Mouse (Mus musculus) ovary, postnatal 10 days (tissue): ENCODE measurements around the gene Zfp988.
"Not testable (repeated sequence)": the region's sequence is repeated elsewhere in the genome, so short reads cannot be mapped to it uniquely, and the experiment has no call there.

Experiments
- DNase-seq: peaks from one replicate; pipeline ENCODE4 v3.0.0; 2022; ENCODE audit warnings: low spot score

The Zfp988 gene

GRCm38 (mm10) chr4:147305436-147305835 is at the start of gene Zfp988:
Zfp988 (plus strand) TSS chr4:147305674.
- DNase-seq, result not testable (repeated sequence)

- not testable (repeated sequence) for DNase-seq
Measured at GRCm38 (mm10) chr4:147262708-147263107, 42.8 kb upstream of the Zfp988 start.

GRCm38 (mm10) chr4:147267302-147267701 is 38.2 kb upstream of the Zfp988 start:
- DNase-seq, result not testable (repeated sequence)

GRCm38 (mm10) chr4:147268735-147269134 is 36.7 kb upstream of the Zfp988 start:
- DNase-seq, result not testable (repeated sequence)

- not testable (repeated sequence) for DNase-seq
Measured at GRCm38 (mm10) chr4:147270026-147270425, 35.4 kb upstream of the Zfp988 start.

- not testable (repeated sequence) for DNase-seq
Measured at GRCm38 (mm10) chr4:147271601-147272000, 33.9 kb upstream of the Zfp988 start.

- DNase-seq, result not testable (repeated sequence)
Measured at GRCm38 (mm10) chr4:147275021-147275772, 30.3 kb upstream of the Zfp988 start.

GRCm38 (mm10) chr4:147275773-147276140 is 29.7 kb upstream of the Zfp988 start:
- DNase-seq, result not testable (repeated sequence)

GRCm38 (mm10) chr4:147280406-147280805 is 25.1 kb upstream of the Zfp988 start:
- DNase-seq, result not testable (repeated sequence)

GRCm38 (mm10) chr4:147298585-147298984 is 6.9 kb upstream of the Zfp988 start:
- not testable (repeated sequence) for DNase-seq

- DNase-seq, result not testable (repeated sequence)
Measured at GRCm38 (mm10) chr4:147302375-147302774, 3.1 kb upstream of the Zfp988 start.

- not testable (repeated sequence) for DNase-seq
Measured at GRCm38 (mm10) chr4:147335036-147335690, 29.7 kb downstream of the Zfp988 start.

GRCm38 (mm10) chr4:147335691-147336367 is 30.4 kb downstream of the Zfp988 start:
- DNase-seq, result not testable (repeated sequence)

- DNase-seq, result not testable (repeated sequence)
Measured at GRCm38 (mm10) chr4:147336368-147337195, 31.1 kb downstream of the Zfp988 start.

- not testable (repeated sequence) for DNase-seq
Measured at GRCm38 (mm10) chr4:147337520-147337919, 32.0 kb downstream of the Zfp988 start.

GRCm38 (mm10) chr4:147338032-147338610 is 32.6 kb downstream of the Zfp988 start:
- DNase-seq, result no peak

- not testable (repeated sequence) for DNase-seq
Measured at GRCm38 (mm10) chr4:147338706-147339105, 33.2 kb downstream of the Zfp988 start.

GRCm38 (mm10) chr4:147339601-147340219 is 34.2 kb downstream of the Zfp988 start:
- DNase-seq, result not testable (repeated sequence)

- DNase-seq, result not testable (repeated sequence)
Measured at GRCm38 (mm10) chr4:147340236-147340635, 34.8 kb downstream of the Zfp988 start.

- DNase-seq, result not testable (repeated sequence)
Measured at GRCm38 (mm10) chr4:147340876-147341275, 35.4 kb downstream of the Zfp988 start.
